Mouse (Mus musculus): Measurements from ENCODE around the gene Olfr1299.

Olfr1299 gene

GRCm38 (mm10) chr2:111661119-111661518, at the start of gene Olfr1299:
TSS of gene Olfr1299 (plus strand) at chr2:111661419.
- no peak for DNase-seq (ENCODE audit: low read depth)

GRCm38 (mm10) chr2:111626397-111626796, 34.8 kb upstream of the Olfr1299 start, which contains the start of gene Olfr1297:
TSS of gene Olfr1297 (minus strand) at chr2:111626497.
- DNase-seq (ENCODE audit: low read depth), result no peak

GRCm38 (mm10) chr2:111649101-111649500, 12.1 kb upstream of the Olfr1299 start, which contains the start of gene Olfr1298:
TSS of gene Olfr1298 (minus strand) at chr2:111649201.
- DNase-seq (ENCODE audit: low read depth), result no peak
